Mouse (Mus musculus) hindbrain, embryonic 11.5 days (tissue): ENCODE measurements around the gene 4930579F01Rik. TPM values are rescaled to one million over a fixed set of nuclear protein-coding genes. Genes with fewer than 3 reads are reported as not detected.

ENCODE experiments used
- ATAC-seq: fragments of 200-750 bp; cut with Nextera tagmentation; 2 replicates; pipeline ENCODE4 v1.8.0; 2017; ENCODE audit warnings: mild to moderate bottlenecking, moderate TSS enrichment, moderate library complexity; ENCODE audit not compliant: low FRiP score
- DNase-seq: peaks from one replicate; pipeline ENCODE4 v3.0.0-alpha.2; 2015; ENCODE audit warnings: low spot score
- H3K27ac ChIP-seq: fragments of 300-500 bp; sonication (generic); 2 replicates; pipeline ENCODE4 v1.5.1; 2014; ENCODE audit warnings: mild to moderate bottlenecking, low read depth, low read length
- H3K27me3 ChIP-seq: fragments of 300-500 bp; sonication (generic); 2 replicates; pipeline ENCODE4 v1.6.1; 2014; ENCODE audit warnings: mild to moderate bottlenecking, low read length, moderate library complexity, mixed read lengths; ENCODE audit not compliant: control insufficient read depth, insufficient read depth
- H3K36me3 ChIP-seq: fragments of 300-500 bp; sonication (generic); 2 replicates; pipeline ENCODE4 v1.6.1; 2014; ENCODE audit warnings: mild to moderate bottlenecking, low read length, moderate library complexity, mixed read lengths; ENCODE audit not compliant: control insufficient read depth, insufficient read depth
- H3K4me1 ChIP-seq: fragments of 300-500 bp; sonication (generic); replicated peaks from 2 replicates; pipeline ENCODE4 v1.6.1; 2014; ENCODE audit warnings: low read length, mixed read lengths; ENCODE audit not compliant: control insufficient read depth, insufficient read depth
- H3K4me2 ChIP-seq: fragments of 300-500 bp; sonication (generic); replicated peaks from 2 replicates; pipeline ENCODE4 v1.6.1; 2014; ENCODE audit warnings: mild to moderate bottlenecking, low read depth, low read length
- H3K4me3 ChIP-seq: fragments of 300-500 bp; sonication (generic); 2 replicates; pipeline ENCODE4 v1.5.1; 2014; ENCODE audit warnings: low read depth, low read length
- H3K9ac ChIP-seq: fragments of 300-500 bp; sonication (generic); 2 replicates; pipeline ENCODE4 v1.6.1; 2014; ENCODE audit warnings: low read depth, low read length
- H3K9me3 ChIP-seq: fragments of 300-500 bp; sonication (generic); 2 replicates; pipeline ENCODE4 v1.6.1; 2016; ENCODE audit warnings: low read length; ENCODE audit not compliant: control insufficient read depth
- WGBS: fragments of 180-500 bp; shearing (Covaris S2); extraction: QIAGEN DNeasy Blood & Tissue Kit; methylation state at CpG from one replicate; pipeline ENCODE4 v1.1.7; 2014; 5-methylcytosine and 5-hydroxymethylcytosine counted together
- polyA plus RNA-seq: library from polyadenylated mRNA; unstranded; fragments of >200 nt; fragmentation: Nextera tagmentation; extraction: Ambion mirVana; gene quantifications from 2 replicates; pipeline ENCODE4 v1.2.1, GENCODE M21; 2014

4930579F01Rik gene
- polyA plus RNA-seq, 1 experiment from 2014 or later, result not detected

- no peak for ATAC-seq
- no peak overlapping the region for H3K4me2 ChIP-seq
- no peak overlapping the region for H3K4me3 ChIP-seq
- H3K36me3 ChIP-seq, result no peaks in the 10 kb centered on the region
- H3K9me3 ChIP-seq, result no peaks in the 10 kb centered on the region
- H3K4me1 ChIP-seq, result no peaks in the 10 kb centered on the region
- H3K9ac ChIP-seq, result no peak overlapping the region
- WGBS, result 84% methylated on average over 6 of the region's 6 CpGs
- DNase-seq, result no peak
- H3K27ac ChIP-seq, result no peak overlapping the region
- H3K27me3 ChIP-seq, result no peaks in the 10 kb centered on the region
Measured at GRCm38 (mm10) chr3:138118392-138118791, 75.2 kb downstream of the 4930579F01Rik start.

- DNase-seq (no peak), ATAC-seq (no peak)
- H3K27ac ChIP-seq, result no peak overlapping the region
- 90% methylated on average over 4 of the region's 4 CpGs for WGBS
- no peak overlapping the region for H3K4me3 ChIP-seq
- H3K4me2 ChIP-seq, result no peak overlapping the region
- no peaks in the 10 kb centered on the region for H3K36me3 ChIP-seq
- no peak overlapping the region for H3K9ac ChIP-seq
- no peaks in the 10 kb centered on the region for H3K4me1 ChIP-seq
- no peaks in the 10 kb centered on the region for H3K9me3 ChIP-seq
- H3K27me3 ChIP-seq, result no peaks in the 10 kb centered on the region
Measured at GRCm38 (mm10) chr3:138116871-138117270, 76.8 kb downstream of the 4930579F01Rik start.

GRCm38 (mm10) chr3:138114106-138114505 is 79.5 kb downstream of the 4930579F01Rik start:
- no peak for ATAC-seq
- H3K27me3 ChIP-seq, result no peaks in the 10 kb centered on the region
- H3K9me3 ChIP-seq, result no peaks in the 10 kb centered on the region
- no peaks in the 10 kb centered on the region for H3K4me1 ChIP-seq
- H3K4me2 ChIP-seq, result no peak overlapping the region
- H3K36me3 ChIP-seq, result no peaks in the 10 kb centered on the region
- H3K9ac ChIP-seq, result no peak overlapping the region
- no peak overlapping the region for H3K27ac ChIP-seq
- H3K4me3 ChIP-seq, result no peak overlapping the region
- WGBS, result 88% methylated on average over 17 of the region's 17 CpGs
- no peak for DNase-seq

Other genes starting within 250 kb of the 4930579F01Rik start
- gene Dapp1, start 212.3 kb downstream of the 4930579F01Rik start, polyA plus RNA-seq, result 2.6 and 3.7 TPM in 2 replicates
- 0.17 and 0.20 TPM in 2 replicates for gene 1110002E22Rik, start 128.8 kb downstream of the 4930579F01Rik start, polyA plus RNA-seq
- not detected in 2 replicates for gene Gm5105, start 126.4 kb downstream of the 4930579F01Rik start, polyA plus RNA-seq
- 12.4 and 17.0 TPM in 2 replicates for gene Trmt10a, start 50.4 kb downstream of the 4930579F01Rik start, polyA plus RNA-seq
- 10.2 and 13.4 TPM in 2 replicates for gene Mttp, start 48.9 kb downstream of the 4930579F01Rik start, polyA plus RNA-seq
- 0.08 and 0.22 TPM in 2 replicates for gene Adh7, start 23.9 kb upstream of the 4930579F01Rik start, polyA plus RNA-seq
- 0.29 and 0.59 TPM in 2 replicates for gene Adh1, start 67.2 kb upstream of the 4930579F01Rik start, polyA plus RNA-seq
- gene Adh6a, start 119.5 kb upstream of the 4930579F01Rik start, polyA plus RNA-seq, result not detected in 2 replicates
- 0.25 and 0.37 TPM in 2 replicates for gene Adh6b, start 147.9 kb upstream of the 4930579F01Rik start, polyA plus RNA-seq
- 0.11 TPM in 1 of 2 replicates, not detected in the other for gene Adh4, start 221.6 kb upstream of the 4930579F01Rik start, polyA plus RNA-seq
- gene Adh5, start 249.3 kb upstream of the 4930579F01Rik start, polyA plus RNA-seq, result 270 and 272 TPM in 2 replicates